Mouse (Mus musculus) forelimb bud, embryonic 11.5 days (tissue): ENCODE data around the gene Palm2.

Source experiments
- DNase-seq: peaks from one replicate; pipeline ENCODE4 v3.0.0-alpha.2; 2012; ENCODE audit warnings: low read depth, low spot score

Gene Palm2

DNA sequence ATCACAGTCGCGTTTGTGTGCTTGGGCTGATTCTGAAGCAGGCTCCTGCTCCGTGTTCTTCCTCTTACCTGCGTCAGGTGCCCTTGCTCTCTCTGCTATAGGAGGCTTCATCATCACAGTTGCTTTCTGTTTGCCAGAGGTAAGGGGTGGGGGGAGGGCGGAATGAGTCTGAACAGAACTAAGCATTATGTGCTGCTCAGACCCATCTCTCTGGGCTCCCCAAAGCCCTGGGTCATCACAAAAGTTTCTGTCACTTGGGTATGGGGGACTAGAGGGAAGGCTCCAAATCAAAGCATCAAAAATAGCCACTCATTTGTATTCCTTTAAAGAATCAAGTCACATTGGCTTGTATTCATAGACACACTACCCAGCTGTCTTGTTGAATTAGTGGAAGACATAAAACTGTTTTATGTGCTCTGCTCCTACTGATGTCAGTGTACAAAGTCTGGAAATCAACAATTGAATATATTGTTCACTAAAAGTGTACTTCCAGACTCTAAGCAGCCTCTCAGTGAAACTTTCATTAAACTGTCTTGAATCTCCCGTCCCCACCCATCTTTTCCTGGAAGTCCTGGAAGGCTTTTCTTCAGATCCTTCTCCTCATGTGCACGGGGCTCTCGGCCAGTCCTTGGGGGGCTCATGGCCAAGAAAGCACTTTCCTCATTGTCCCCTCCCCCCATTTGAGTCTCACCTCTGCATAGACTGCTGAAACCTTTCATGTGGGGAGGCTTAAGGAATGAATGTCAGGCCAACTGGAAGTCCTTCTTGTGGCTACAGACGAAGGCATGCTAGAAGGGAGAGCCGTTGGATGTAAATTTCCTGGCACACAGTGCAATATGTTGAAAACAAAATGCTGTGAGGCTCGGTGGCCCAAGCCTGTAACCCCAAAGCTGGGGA is 269.8 kb downstream of the Palm2 start:
- no peak for DNase-seq

DNA sequence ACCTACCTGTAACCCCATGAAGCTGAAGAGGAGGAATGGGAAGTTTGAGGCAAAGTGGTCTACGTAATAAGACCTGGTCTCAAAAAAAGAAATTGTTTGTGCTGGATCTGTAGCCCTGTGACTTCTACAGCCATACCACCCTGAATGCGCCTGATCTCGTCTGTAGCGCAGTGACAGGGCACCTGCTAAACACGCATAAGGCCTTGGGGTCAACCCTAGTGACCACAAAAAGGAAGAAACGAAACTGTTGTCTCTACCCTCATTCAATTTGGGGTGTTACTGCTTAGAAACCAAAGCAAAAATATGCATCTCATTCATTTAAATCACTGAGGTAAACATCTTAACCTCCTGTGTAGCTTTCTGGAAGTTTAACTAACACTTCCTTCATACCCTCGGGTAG is 270.5 kb downstream of the Palm2 start:
- DNase-seq: no peak

DNA sequence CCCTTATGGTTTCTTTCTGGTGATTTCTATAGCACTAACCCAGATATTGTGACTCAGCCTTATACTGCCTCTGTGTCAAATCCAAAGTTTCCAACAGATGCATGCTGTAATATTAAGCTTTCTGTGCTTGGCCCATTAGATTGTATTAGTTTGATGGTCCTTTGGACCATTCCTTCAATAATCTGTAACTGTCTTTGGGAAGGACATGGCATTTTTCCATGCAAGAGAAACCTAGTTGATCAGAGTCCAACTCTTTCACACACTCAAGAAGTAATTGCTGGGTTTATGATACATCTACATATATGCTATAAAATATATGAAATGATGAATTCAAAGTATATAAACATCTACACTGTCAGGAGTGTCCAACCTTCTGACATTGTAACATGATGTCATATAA is 281.8 kb downstream of the Palm2 start:
- DNase-seq: no peak

DNA sequence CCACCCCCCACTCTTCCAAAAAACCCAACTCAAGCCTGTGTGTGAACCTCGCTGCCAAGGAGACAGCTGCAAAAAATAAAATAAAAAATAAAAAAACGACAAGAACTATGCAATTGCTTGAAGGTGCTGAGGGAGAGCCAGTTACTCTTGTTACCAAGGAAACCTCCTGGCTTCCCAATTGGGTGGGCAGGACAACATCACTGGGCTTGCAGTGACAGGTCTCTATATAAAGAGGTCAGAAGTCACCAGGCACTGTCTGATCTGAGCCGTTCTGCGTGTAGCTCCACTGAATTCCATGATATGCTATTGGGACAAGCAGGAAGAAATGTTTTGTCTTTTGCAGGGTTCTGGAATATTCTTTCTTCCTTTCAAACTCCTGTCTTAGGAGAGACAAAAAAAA is 282.7 kb downstream of the Palm2 start:
- DNase-seq: no peak

DNA sequence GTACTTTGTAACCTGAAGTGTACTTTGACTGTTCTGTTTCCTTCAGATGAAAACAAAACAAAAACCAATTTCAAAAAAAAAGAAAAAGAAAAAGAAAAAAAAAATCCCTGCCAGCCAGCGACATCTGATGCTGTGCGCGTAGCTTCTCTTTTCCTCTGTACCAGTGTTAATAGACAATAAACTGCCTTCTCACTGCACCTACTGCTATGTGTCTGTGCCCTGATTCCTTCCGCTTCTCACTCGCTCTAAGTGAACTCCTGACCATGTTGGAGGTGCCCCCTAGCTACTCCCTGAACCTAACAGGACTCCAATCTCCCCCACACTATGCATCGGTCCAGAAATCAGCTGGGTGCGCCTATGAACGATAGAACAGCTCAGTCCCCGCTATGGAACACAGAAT is 283.3 kb downstream of the Palm2 start, which contains the start of gene Akap2:
Gene Akap2, plus strand, starts transcription at position 304 of the 400 bp plus-strand sequence.
- no peak for DNase-seq

DNA sequence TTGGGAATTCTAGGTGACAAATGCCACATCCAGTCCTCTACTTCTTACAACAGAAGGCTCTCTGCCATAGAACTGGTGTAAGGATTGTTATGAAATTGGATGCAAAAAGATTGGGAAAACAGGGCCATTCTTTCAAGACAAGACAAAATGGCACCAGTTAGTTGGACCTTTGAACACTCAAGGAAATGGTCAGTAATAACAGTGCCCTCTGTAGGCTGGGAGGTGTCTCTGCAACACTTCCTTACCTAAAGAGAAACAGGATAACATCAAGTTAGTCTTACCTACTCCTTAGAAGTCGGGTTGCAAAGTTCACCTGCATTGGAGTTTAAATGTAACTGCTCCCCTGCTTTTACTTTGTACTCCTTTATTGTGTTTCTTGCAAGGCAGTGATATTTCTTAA is 285.3 kb downstream of the Palm2 start:
- DNase-seq: no peak

DNA sequence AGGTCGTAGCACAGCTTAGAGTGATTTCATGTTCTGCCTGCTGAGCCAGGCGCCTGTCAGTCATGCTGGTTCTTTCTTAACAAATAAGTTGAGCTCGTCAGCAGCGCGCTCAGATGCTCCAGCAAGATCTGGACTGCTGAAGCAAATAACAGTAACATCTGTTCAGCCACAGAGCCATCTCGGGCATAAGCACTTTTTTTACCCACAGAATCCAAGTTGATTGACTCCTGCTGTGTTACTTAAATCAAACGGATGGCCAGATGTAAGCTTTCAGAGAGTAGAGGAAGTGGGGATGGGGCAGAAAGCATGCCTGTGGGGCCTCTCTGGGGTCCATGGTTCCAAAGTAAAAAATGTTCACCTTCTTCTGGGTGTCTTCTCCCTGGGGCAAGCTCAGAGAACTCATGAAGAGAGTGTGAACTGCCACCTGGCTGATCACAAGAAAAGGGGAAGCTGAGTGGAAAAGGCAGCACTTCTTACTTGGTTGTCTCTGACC is 286.9 kb downstream of the Palm2 start:
- DNase-seq: peak; percentile 69

DNA sequence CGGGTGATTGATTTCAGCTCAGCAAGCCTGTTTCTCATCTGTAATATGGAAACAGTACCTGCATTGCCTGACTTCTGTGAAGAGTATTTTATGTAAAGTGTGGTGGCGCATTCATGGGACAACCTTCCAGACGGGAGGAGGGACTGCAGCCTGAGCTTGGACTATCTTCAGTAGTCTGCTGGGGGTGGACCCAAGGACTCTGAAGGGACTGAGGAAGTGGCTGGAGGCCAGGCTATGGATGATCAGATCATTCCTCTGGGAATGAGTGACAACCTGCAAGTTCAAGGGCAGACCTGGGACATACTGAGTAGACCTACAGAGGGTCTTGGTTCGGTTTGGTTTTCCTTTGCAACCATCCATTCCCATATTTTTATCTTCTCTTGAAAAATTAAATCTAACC is 288.2 kb downstream of the Palm2 start:
- no peak for DNase-seq

DNA sequence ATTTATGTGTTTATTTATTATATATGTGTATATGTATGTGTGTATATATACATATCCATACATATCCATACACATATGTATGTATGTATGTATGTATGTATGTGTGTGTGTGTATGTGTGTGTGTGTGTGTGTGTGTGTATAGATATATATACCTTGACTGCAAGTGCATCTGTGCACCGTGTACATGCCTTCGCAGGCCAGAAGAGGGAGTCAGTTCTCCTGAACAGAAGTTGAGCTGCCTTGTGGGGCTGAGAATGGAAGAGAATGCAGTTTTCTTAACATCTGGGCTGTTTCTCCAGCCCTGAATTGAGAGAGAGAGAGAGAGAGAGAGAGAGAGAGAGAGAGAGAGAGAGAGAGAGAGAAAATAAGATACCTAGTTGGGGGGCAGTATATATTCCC is 289.6 kb downstream of the Palm2 start:
- no peak for DNase-seq

DNA sequence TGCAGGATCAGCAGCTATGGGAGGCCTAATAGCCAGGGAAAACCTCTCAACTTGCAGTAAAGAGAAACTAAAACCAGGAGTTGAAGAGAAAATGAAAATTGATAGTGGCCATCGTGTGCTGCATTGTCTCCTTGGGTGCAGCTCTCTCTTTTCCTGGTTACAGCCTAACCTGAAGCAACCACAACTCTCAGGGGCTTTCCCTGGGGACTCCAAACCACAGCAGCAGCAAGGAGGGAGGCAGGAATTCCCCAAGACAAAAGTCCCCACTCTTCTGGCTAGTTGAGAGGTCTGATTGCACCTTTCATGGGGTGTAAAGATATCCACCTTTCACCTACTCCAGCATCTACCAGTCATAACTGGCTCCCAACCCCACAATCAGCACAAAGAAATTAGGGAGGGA is 291.5 kb downstream of the Palm2 start:
- DNase-seq: no peak

DNA sequence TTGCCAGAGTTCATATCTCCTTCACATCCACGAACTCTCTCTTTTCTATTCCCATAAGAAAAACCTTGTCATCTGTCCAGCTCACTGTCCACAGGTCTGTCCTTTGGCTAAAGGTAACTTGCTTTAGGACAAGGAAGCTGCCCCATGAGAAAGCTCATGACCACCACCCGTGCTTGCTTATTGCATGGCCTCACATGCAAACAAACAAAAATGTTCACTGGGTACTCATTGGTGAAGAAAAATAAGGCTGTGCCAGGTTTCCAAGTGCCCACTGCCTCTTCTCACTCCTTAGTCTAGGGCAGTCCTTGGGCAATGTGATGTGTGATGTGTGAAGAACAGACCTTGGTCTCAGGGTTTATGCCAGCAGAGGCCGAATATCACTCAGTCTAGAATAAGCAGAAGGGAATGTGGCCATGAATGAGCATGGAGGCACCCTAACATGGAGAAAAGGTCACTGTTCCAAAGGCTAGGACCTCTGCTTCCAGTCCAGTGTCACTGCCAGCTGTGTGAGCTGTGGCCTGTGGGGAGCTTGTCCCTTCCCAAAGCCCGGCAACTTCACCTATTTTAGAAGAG is 294.6 kb downstream of the Palm2 start:
- DNase-seq: no peak

DNA sequence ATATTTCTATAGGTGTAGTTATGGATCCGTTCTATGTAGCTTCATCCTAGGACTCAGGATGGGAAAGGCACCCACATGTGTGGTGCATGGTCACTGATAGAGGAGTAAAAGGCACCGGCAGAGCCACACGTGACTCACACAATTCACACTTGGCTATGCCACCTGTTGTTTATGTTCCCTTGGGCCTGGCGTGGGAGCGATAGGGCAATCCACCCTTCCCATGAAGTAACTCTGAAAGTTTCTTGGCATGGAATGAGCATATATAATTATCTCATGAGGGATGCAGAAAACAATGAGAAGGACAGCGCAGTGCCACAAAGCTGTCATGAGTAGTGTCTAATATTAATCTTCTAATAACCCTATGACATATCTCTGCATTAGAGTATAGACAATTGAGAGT is 296.0 kb downstream of the Palm2 start:
- DNase-seq: no peak

DNA sequence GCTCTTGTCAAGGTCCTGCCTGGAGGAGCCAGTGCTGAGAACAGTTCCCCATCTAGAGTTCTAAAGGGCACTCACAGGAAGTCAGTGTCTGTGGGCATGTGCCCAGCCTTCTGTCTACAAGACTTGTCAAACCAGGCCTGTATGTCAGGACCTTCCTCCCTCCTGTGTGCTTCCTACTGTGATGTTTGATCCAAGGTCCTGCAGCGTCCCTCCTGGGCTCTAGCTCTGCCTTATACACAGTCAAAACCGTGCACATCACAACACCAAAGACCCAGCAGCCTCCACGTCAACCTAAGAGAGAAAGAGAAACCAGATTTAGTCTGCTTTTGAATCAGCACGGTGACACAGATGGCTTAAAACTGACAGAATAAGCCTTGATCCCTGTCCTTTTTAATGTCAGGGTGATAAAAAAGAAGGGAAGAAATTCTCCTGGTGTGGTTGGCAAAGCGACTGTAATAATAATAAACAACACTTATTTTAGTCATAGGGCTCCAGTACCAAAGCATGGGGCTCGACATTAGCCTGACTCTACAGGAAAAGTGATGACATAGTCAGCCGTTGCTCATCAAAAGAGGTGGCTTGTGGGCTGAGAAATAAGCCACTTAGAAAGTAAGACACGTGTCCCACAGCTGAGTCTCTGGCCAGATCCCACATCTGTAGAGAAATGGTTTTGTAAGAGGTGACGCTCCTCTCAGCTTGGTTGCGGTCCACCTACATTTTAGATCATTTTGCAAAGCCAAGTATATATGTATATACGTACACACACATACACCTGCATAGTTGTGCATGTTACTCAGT is 297.0 kb downstream of the Palm2 start:
- DNase-seq: no peak

DNA sequence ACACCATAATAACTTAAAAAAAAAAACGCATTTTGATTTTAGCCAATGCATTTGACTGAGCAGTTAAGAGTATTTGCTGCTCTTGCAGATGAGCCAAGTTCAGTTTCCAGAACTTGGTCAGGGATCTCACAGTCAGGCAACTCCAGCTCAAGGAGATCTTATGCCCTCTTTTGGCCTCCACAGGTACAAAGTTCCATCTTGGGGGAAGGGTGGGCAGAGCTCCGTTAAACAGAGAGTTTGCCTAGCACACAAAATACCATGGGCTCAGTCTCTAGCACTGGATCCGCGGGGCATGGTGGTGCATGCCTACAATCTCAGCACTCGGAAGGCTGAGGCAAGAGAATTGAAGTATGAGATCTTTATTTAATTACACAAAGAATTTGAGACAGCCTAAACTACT is 298.3 kb downstream of the Palm2 start:
- no peak for DNase-seq

DNA sequence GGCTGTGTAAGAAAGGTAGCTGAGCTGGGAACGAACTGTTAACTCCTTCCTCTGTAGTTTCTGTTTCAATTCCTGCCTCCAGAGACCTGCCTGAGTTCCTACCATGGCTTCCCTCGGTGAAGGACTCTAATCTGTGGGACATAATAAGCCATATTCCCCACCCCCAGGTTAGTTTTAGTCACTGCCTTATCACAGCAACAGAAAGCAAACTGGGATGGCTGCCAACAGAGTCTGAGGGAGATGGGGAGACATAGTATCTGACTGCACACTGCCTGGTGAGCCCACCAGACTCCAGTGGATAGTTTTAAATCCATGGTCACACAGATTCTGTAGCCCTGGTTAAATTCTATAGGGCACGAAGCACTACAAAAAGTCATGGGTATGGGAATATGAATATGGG is 299.4 kb downstream of the Palm2 start:
- DNase-seq: no peak

DNA sequence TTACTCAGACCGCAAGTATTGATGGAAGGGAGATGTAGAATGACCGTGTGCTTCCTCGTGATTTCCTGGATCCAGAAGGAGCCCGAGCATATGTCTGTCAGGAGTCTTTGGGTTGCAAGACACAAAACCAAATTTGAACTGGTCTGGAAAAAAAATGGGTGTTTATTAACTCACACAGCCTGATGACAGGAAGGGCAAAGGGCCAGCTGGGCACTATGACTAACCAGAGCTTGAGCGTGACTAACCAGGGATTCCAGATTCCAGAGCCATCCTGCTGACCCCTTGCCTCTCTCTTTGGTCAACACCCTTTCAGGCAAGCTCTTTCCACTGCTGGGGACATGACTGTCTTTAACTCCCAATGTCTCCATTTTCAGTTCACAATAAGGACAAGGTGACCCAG is 301.4 kb downstream of the Palm2 start:
- no peak for DNase-seq

DNA sequence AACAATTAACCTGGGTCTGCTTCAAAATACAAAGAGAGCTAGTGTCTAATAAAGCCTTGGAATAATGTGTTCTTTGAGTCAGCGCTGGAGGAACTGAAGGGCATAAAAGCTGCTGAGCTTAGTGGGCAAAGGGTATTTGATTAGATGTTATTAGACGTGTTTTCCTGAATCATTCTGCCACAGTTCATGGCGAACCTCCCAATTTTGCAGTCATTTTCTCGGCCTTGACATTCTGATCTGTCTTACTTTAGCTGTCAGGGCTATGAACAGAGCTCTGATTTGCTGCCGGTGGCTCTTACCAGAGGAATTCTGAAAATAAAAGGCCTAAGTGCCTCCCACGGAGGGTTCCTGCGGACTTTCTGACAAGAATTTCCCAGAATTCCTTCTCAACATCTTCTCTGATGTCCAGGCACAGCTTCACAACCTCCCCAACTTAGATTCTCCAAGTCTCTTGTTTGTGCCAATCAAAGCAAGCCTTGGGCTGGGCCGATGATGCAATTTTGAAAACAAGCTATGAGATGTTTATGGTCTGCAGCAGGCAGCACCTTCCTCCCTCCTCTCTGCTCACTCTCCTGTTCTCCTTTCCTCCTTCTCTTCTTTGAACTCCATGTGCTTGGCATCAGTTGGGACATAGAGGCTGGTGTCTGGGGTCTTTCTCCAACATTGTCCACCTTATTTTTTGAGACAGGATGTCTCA is 305.0 kb downstream of the Palm2 start:
- DNase-seq: peak; percentile 93

DNA sequence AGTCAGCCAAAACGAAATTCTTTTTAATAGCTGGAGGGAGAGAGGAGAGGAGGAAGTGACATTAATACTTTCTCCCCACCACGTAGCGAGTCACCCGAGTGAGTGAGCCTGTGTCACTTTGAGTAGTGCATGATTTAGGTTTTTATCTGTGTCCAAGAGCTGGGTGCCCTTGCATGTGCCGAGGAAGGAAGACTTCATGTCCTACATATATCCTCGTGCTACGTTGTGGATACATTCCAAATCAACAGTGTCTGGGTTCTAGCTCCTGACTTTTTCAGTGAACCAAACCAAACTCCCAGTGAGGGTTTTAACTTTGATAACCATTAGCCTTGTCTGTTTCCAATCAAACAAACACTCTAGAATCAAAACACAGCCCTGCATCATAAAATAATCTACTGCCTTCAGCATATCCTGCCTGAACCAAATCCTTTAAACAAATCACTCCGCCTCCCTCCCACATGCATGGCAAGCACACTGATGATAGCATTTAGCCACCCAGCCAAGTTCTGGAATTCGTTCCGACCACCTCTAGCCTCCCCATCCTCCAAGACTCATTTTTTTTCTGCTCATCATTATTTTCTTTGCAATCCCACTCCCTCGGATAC is 309.4 kb downstream of the Palm2 start:
- DNase-seq: no peak

DNA sequence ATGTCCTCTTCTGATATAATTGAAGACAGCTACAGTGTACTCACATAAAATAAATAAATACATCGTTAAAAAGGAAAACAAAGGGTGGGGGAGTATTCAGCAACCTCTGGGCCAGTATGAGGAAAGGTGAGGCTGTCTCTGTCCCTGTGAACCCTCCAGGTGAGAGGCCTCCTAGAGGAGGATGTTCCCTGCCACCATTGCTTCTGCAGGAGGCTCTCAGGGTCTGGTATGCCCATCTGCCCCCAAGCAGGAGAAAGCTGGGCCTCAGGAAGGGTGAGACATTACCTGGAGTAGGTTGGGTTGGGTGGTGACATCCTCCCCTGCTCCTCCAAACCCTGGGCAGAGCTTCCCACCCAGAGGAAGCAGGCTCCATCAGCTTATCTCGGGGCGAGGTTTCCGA is 316.6 kb downstream of the Palm2 start:
- DNase-seq: no peak

DNA sequence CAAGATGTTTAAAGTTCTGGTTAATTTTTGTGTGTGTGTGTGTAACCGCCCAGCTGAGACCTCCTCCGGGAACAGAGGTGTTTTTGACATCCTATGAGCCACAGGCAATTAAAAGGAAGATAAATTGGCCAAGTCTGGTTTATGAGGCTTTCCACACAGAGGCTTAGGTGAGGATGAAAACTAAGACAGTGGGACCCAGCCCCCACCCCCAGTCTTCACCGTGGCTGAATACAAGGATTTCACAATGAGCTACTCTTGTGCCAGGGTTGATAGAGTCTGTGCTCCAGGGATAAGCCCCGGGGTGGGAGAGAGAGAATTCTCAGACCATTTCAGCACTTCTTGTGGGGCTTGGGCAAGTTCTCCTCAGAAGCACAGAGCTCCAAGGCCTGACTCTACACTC is 317.0 kb downstream of the Palm2 start:
- DNase-seq: peak; percentile 29

DNA sequence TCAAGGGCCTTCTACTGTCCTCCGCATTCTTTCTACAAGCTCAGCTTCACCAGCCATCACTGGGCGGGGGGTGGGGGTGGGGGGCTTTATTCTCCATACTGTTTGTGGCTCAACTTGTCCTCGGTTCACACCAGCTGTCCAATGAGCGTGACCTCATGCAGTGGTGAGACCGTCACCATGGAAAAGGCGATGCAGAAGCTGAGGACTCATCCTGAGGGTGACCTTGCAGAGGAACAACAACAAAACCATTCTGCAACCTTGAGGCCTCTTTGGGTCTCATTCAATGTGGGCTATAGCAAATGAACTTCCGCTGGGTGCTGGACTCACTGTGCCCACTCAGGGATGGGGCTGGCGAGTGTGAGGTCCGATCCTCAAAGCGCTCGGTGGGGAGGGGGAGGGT is 317.5 kb downstream of the Palm2 start:
- no peak for DNase-seq
